31 mouse cellular contexts compared by ENCODE assay signal in the genomic region with DNA sequence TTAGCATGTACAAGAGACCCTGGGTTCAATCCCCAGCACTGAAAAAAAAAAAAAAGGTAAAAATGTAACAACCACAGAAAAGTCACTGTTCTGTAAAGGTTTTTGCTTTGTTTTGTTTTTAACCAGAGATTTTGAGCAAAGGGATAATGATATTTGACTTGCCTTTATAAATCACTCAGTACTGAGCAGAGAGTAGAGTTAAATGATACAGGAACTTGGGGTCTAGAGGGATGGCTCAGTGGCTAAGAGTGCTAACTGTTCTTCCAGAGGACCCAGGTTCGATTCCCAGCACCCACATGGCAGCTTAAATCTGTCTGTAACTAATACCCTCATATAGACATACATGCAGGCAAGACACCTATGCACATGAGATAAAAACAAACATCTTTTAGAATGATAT.
"Had no signal": no experiment of that assay in that cellular context is flagged by ENCODE, and none has a peak within 500 bp of the region (broad histone marks: within the 10 kb centered on the region; RNA-seq: fewer than 3 reads in every experiment).

No protein-coding gene starts in this region.

- H3K9ac ChIP-seq: limb, embryonic 12.5 days; limb, embryonic 13.5 days; limb, embryonic 15.5 days; liver, embryonic 12.5 days; liver, embryonic 13.5 days; liver, embryonic 14.5 days; liver, embryonic 15.5 days; liver, postnatal 0 days; lung, embryonic 14.5 days; lung, embryonic 15.5 days; midbrain, embryonic 12.5 days; midbrain, embryonic 13.5 days; midbrain, embryonic 15.5 days; neural tube, embryonic 12.5 days had no signal

- H3K27me3 ChIP-seq: limb, embryonic 12.5 days; limb, embryonic 13.5 days; limb, embryonic 15.5 days; liver, embryonic 12.5 days; lung, embryonic 15.5 days had no signal

- H3K4me3 ChIP-seq: left cerebral cortex, adult 2 months; limb, embryonic 10.5 days; limb, embryonic 12.5 days; limb, embryonic 13.5 days; limb, embryonic 15.5 days; liver, embryonic 12.5 days; liver, embryonic 13.5 days; liver, embryonic 15.5 days; lung, embryonic 15.5 days; megakaryocyte, embryonic 14.5 days; midbrain, embryonic 10.5 days; midbrain, embryonic 12.5 days; midbrain, embryonic 13.5 days; midbrain, embryonic 15.5 days; myocyte; neural tube, embryonic 12.5 days had no signal

- ATAC-seq: liver, embryonic 12.5 days; liver, postnatal 0 days; lung, postnatal 0 days; midbrain, embryonic 13.5 days; midbrain, embryonic 15.5 days; midbrain, embryonic 16.5 days had no signal

- H3K9me3 ChIP-seq: limb, embryonic 10.5 days; limb, embryonic 12.5 days; limb, embryonic 13.5 days; limb, embryonic 15.5 days; liver, embryonic 12.5 days; liver, embryonic 13.5 days; liver, embryonic 15.5 days; lung, embryonic 15.5 days; megakaryocyte, embryonic 14.5 days; midbrain, embryonic 10.5 days; midbrain, embryonic 12.5 days; midbrain, embryonic 13.5 days; midbrain, embryonic 15.5 days; neural tube, embryonic 12.5 days had no signal

- H3K36me3 ChIP-seq: limb, embryonic 10.5 days; limb, embryonic 12.5 days; limb, embryonic 13.5 days; limb, embryonic 15.5 days; liver, embryonic 12.5 days; liver, embryonic 13.5 days; liver, embryonic 15.5 days; lung, embryonic 15.5 days; midbrain, embryonic 10.5 days; midbrain, embryonic 12.5 days; midbrain, embryonic 13.5 days; midbrain, embryonic 15.5 days; neural tube, embryonic 12.5 days had no signal

- H3K4me2 ChIP-seq: limb, embryonic 12.5 days; limb, embryonic 13.5 days; limb, embryonic 15.5 days; liver, embryonic 11.5 days; liver, embryonic 12.5 days; liver, embryonic 13.5 days; liver, embryonic 15.5 days; lung, embryonic 14.5 days; lung, embryonic 15.5 days; midbrain, embryonic 12.5 days; midbrain, embryonic 13.5 days; midbrain, embryonic 15.5 days; neural tube, embryonic 12.5 days had no signal

- DNase-seq: left cerebral cortex, postnatal 4 days; liver; liver, embryonic 13.5 days; liver, postnatal 0 days; lung, adult 18-20 months; lung, adult 2 months; lung, embryonic 14.5 days; lung, postnatal 10 days; lung, postnatal 14 days; lung, postnatal 36 days; lung, postnatal 4 days had no signal

- H3K27ac ChIP-seq: left cerebral cortex, adult 2 months; limb, embryonic 10.5 days; limb, embryonic 12.5 days; limb, embryonic 13.5 days; limb, embryonic 15.5 days; liver, embryonic 12.5 days; liver, embryonic 13.5 days; liver, embryonic 14.5 days; liver, embryonic 15.5 days; lung, embryonic 15.5 days; macrophage; midbrain, embryonic 10.5 days; midbrain, embryonic 12.5 days; midbrain, embryonic 13.5 days; midbrain, embryonic 15.5 days; neural tube, embryonic 12.5 days had no signal
